Mouse (Mus musculus): Measurements from ENCODE around the gene Odr4.

DNA sequence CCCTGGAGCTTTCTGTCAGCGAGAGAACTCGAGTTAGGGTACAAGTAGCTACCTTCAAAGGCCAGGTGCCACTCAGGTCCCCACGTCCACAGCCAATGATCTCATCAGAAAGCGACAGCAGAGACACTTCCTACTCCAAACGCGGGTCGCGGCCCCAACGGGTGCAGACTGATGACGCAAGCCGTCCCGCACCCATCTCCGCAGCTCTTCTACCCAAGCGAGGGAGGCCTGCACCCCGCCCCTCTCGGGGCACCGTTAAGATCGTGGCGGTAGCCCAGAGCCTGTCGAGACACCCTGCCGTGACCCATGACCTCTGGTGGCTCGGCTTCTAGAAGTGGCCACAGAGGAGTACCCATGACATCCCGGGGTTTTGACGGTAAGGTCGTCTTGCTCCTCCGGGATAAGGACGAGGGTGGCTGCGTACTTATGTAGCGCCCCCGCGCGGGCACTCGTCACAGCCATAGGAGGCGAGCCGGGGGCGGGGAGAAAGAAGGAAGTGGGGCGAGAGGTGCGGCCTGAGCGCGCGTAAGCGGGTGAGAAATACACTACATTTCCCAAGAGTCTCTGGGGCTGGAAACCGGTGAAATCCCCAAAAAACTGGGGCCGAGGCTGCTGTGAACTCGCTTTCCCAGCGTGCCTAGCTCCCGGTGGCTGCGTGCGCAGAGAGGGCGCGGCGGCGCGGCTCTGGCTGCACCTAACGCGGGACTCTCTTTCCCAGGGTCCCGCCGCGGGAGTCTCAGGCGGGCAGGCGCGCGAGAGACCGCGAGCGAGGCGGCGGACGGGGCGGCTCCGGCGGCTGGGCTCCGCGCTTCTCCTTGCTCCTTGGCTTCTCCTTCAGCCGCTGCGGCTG is at the start of gene Odr4, which contains the start of gene Tpr:
- no peak for TF ChIP-seq USF1 (IDR thresholded peaks at IDR 0.05; ENCODE audit: low read depth)
- TF ChIP-seq MAX (IDR thresholded peaks at IDR 0.05) = peak; percentile 40
- TF ChIP-seq CEBPB (IDR thresholded peaks at IDR 0.05; ENCODE audit: low read depth) = peak; percentile 34
- peak; percentile 72 for TF ChIP-seq CTCF (IDR thresholded peaks at IDR 0.05; ENCODE audit: control insufficient read depth, insufficient read depth, insufficient read length)
